Mouse (Mus musculus) embryonic fibroblast, embryonic 13.5 days (primary cell): Measurements from ENCODE around the gene Ccl26.

ENCODE experiments used
- CTCF ChIP-seq: IDR thresholded peaks from 2 replicates; pipeline ENCODE4 v1.5.1; 2011; ENCODE audit warnings: mild to moderate bottlenecking, control low read depth, low read length, moderate library complexity, borderline replicate concordance; ENCODE audit not compliant: insufficient read depth
- POLR2A ChIP-seq: IDR thresholded peaks from 2 replicates; pipeline ENCODE4 v1.6.1; 2011; ENCODE audit warnings: low read depth, mild to moderate bottlenecking, control low read depth, low read length, moderate library complexity

DNA sequence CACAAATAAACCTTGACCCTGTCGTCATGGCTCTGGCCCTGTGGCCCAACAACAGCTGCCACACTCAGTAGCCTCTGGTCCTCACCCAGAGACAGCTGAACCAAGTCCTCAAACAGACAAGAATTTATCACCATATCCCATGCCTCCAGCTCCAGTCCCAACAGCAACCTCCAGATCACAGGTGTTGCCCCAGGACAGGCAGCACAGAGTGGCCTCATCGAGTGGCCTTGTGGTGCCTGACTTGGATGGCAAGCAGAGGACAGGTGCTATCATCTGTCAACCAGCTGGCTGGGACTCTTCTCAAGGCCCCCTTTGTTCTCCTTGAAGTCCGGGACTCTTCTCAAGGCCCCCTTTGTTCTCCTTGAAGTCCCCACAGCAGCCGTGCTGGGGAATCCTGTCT lies 50.2 kb downstream of the Ccl26 start:
- TF ChIP-seq POLR2A (no peak), CTCF (no peak)
